Mouse (Mus musculus) thymus, postnatal 10 days (tissue): ENCODE measurements at regions not wholly inside any gene's neighbourhood (a gene's known extent, or its start where the extent isn't known, plus 50 kb on each side); places are given as distances from the start of the nearest gene placed in this dataset.

ENCODE experiments used
- DNase-seq, 2 experiments: peaks; one replicate each; pipeline ENCODE4 v3.0.0; 2021; ENCODE audit warnings: low spot score in 2 of 2

DNA sequence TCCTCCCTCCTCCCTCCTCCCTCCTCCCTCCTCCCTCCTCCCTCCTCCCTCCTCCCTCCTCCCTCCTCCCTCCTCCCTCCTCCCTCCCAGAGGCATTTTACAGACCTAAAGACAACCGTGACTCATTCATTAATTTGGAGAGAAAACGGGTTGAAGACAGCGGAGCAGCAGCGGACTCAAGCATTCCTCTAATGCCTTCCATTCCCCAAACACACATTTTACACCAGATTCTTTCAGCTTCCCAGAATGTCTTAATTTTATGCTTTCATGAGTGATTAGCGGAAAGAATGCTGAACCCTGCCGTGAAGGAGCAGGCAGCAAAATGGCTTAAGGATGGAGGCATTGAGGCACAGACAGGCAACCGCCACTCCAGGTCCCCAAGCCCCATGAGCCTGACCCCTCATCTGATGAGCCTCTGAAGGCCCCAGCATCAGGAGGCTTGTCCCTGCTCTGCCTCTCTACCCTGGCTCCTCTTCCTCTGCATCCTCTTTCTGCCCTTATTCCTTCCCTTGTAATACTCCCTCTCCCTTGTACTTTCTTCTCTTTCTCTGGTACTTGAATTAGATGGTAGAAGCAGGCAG is 192.5 kb downstream of the Cdc5l start:
- DNase-seq: no peak

DNA sequence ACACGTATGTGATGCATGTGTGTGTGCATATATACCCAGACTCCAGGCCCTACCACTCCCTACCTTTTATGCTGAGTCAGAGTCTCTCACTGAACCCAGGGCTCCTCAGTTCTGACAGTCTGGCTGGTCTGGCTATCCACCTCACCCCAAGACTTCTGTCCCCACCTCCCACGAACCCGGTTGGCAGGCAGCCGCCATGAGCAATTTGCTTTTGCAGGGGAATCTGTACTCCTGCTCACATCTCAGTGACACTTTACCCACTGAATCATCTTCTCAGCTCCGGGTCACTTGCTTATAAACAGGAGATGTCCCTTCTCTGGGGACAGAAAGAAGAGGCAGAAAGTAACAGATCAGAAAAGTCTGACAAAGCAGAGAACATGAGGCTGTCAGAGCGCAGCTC is 193.0 kb downstream of the Cdc5l start:
- no peak for DNase-seq

DNA sequence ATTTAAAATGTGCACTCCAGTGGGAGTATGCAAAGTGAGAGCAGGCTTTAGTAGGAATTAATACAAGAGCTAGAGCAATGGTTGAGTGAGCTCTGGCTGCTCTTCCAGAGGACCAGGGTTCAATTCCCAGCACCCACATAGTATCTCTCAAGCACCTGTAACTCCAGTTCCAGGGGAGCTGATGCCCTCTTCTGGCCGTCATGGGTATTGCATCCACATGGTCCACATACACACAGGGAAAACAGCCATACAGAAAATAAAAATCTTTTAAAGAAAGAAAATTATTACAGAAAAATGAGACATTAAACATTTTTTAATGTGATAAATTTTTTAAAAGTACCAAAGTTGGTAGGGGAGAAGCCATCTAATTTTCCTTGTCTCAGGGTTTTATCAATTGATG is 196.3 kb downstream of the Cdc5l start:
- no peak for DNase-seq

DNA sequence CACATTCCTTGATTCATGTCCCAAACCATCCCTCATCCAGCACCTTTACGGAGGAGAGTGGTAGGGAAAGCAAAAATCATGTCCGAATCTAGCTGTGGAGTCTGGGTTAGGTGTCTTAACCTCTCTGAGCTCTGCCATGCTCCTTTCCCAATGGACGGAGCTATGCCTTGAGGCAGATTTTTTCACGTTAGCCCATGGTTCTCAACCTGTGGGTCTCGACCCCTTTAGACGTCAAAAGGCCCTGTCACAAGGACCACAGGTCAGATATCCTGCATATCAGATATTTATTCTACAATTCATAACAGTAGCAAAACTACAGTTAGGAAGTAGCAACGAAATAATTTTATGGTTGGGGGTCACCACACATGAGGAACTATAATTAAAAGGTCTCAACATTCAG is 198.1 kb downstream of the Cdc5l start:
- DNase-seq: no peak

DNA sequence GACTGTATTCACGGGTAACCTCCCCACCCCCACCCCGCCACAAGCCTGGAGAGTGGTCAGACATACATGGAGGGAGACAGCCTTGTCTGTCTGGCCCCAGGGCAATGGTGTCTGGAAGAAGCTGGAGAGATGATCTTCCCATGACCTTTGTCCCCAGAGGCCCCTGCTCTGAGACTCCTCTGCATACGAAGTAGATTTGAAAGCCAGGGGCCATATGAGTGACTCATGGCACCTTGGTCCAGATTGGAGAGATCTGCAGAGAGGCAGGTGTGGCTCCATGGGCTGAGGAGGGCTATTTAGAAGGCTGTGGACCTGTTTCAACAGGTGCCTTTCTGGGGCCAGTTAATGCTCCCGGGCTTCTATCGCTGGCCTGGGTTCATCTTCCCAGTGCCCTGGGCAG is 200.7 kb downstream of the Cdc5l start:
- no peak for DNase-seq

DNA sequence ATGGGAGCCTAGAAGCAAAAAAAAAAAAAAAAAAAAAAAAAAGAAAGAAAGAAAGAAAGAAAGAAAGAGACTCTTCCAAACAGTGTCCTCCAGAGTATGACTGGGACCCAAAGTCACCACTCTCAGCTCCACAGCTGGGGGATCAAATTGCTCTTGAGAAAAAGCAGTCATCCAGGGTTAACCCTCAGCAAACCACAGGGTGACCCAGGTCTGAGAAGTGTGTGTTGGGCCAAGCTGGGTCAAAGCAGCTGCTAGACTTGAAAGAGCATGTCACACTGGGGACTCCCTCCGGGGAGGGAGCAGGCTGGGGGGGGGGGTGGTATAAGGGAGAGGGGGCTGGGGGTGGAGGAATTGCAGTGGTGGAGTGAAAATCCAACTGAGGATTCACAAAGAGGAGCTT is 206.3 kb downstream of the Cdc5l start:
- DNase-seq: no peak

DNA sequence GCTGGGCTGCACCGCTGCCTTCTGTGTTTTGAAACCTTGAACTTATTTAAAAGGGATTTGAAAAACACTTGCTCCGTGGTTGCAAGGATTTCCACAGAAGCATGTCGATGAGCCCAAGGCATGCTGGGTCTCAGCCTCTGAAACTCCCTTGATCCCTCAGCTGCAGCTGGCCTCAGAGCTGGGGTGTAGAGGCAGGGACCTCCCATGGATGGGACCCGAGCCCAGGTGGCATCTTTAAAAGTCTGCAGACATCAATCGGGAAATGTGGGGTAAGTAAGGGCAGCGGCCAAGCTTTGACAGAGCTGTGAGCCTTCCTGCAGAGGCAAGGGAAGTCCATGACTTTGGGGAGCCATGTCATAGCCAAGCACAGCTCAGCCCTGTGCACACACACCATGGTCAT is 207.1 kb downstream of the Cdc5l start:
- DNase-seq: peak; percentile 36 to 37

DNA sequence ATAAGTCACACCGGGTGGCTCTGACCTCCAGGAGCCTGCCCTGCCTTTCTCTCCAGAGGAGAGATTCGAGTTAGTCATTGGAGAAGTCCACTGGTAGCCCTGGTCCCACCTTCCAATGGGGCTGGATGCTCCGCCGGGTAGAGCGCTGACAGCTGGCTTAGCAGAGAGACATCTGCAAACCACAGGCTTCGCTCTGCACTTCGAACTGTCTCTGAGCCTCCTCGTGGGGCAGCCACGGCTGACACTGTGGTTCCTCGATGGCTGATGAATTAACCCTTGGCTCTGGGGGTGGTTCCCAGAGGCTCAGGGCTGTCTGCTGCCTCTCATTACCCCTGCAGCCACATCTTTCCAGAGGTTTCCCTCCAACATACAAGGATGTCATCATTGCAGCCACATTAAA is 211.9 kb downstream of the Cdc5l start:
- no peak for DNase-seq

DNA sequence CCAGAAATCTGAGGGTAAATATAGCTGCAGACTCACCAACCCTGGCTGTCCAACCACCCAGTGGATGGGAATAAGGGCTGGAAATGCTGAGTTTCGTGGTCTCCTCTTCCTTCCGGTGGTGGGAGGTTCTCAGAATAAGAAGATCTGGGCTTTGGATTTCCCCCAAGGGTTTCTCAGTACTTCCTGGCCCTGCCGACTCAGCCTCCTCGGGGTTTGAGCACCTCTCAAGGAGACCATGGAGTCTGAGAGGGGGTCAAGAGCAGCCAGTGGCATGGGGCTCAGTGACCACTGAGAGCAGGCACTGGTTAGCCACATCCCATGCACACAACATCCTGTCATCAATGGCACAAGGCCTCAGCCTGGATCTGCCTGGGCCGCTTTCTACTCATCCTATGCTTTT is 216.4 kb downstream of the Cdc5l start:
- no peak for DNase-seq

DNA sequence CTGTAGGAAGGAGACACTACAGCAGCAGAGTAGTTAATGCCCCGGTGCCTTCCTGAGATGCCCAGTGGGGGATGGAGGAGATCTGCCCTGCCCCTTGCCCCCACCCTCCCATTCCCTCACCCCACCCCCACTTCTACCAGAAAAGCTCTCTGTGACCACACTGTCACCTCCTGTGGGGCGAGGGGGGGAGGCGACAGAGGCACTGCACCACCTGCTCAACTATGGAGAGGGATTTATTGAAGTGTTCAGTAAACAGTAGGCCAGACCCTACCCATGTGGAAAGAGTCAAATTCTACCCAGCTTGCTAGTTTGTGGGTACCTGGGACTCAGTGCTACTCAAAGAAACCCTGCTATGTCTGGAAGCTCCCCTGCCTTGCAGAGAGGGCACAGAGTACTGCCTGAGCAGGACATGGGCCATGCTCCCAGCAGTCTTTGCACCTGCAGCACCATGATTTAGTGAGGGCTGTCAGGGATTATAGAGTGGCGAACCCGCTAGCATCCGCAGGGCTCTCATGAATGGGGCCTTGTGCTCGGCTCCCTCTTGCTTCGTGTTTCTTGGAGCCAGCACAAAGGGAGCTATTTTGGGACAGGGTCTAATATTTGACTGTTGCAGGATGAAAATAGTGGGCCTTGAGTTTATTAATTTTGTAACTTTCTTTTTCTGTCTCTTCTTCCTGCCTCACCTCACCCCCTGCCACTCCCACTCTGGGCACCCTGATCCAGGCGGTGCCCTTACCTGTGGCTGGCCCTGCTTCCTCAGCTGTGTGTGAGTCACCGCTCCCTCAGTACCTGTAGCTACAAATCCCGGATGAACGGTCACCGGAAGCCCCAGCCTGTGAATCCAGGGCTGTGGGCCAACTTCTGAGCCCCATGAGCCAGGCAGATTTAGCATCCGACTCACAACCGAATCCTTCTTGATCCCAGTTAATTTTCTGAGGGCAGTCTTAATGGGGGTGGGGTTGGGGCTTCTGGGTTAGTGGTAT is 218.2 kb downstream of the Cdc5l start:
- no peak for DNase-seq

DNA sequence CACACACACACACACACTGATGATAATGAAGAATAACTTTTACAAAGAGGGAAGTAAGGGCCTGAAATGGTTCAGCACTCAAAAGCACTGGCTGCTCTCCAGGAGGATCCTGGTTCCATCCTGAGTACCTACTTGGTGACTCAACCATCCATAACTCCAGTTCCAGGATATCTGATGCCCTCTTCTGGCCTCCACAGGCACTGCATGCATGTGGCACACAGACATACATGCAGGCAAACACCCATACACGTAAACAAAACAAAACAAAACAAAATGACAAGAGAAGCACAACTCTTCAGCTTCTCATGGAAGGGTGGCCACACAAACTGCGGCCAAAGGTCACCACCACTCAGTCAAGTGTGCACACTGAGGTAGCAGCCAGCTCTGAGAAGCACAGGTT is 222.6 kb downstream of the Cdc5l start:
- peak in 1 of 2 experiments; percentile 26 for DNase-seq

DNA sequence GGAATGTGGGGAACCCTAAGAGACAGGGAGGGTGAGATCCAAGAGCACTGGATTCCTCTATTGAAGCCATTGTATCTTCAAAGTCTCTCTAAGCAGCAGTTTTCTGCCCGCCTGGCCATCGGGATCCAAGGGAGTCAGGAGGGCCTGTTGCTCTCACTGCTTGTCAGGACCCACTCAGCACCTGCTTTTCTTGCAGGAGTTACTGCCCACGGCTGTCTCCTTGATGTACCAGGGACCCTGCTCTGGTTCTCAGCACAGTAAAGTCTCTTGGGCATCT is 224.2 kb downstream of the Cdc5l start:
- no peak for DNase-seq

DNA sequence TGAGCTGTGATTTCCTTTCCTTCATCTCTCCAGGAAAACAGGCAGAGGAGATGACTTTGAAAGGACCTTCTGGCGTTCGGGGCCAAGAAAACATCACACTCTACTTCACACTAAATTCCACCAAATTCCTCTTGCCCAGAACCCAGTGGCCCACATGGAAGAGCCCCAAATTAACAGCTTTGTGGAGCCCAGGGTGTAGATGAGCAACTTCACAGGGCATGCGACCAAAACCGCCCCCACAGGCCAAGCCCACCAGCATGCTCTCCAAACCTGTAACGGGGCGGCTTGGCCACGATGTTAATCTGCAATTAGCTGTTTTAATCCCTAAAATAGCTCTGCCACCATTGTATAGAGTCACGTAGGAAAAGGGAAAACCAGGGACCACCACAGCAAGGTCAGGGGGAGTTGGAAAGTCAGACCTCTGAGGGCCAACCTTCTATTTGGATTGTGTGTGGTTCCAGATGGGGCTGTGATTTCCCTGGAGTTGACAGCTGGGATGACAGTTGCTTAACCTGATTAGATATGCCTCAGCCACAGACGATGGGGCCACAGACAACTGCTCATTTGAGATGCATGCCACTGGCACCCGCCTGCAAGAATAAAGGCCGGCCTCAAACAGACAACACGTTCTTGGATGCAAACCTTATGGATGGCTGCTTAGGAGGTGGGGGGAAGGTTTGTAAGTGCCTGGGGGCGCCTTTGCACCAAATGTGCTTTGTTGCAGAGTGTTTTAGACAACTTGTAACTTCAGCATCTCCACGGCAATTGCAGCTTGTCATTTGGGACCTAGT is 224.7 kb downstream of the Cdc5l start:
- no peak for DNase-seq

DNA sequence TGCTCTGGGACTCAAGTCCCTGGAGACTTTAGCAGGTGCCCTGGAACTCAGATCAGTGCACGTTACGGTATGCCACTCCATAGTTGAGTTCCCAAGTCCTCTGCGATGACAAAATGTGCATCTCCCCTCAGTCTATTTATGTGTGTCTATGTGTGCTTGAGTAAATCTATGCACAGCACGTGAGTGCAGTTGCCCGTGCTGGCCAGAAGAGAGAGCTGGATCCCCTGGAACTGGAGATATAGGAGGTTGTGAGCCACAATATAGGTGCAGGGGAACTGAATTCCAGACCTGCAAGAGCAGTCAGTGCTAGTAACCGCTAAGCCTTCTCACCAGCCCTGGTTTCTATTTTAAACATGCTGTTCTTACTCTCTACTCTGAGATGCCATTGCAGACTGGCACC is 237.8 kb downstream of the Cdc5l start:
- DNase-seq: no peak

DNA sequence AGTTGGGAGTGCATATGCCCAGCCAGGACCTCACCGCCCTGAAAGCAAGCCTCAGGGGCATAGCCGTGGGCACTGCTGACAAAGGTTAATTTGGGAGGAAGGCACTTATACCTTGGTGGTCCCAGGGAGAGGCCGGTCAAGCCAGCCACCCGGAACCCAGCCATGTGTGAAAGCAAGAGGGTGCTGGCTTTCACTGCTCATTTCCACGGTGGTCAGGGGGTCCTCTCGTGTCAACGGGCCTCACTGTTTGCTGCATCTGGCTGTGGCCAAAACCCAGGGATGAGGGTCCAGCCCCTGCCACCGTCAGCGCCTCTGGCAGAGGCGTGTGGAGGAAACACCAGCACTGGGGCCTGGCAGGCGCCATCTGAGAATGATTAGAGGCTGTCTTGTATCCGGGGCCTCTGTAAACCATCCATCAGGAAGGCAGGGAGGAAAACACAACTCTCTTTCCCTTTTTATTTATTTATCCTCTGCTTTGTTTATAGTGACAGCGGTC is 238.7 kb downstream of the Cdc5l start:
- no peak for DNase-seq

DNA sequence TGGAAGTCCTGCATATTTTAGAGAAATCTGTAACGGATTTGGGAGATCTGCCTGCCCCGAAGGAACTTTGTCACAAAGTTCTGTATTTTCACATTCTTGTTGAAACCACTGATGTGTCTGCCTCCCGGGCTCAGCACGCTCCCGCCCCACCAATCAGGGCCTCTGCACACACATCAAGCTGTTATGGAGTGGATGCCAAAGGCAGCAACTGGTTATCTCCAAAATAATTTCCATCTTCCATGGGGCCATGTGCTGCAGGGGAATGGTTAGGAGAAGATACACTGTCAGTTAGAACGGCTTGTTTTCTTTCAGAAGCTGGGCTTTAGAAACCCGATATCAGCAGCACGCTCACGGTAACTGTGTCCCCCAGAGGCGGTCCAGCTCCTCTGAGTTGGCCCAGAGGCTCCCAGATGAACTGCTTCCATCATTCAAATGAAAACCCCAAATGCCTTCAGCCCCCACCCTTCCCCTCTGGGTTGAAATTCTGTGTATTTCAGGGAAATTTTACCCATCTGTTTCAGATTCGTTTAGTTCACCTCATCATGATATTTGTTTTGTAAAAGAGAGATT is 240.0 kb downstream of the Cdc5l start:
- DNase-seq: no peak

DNA sequence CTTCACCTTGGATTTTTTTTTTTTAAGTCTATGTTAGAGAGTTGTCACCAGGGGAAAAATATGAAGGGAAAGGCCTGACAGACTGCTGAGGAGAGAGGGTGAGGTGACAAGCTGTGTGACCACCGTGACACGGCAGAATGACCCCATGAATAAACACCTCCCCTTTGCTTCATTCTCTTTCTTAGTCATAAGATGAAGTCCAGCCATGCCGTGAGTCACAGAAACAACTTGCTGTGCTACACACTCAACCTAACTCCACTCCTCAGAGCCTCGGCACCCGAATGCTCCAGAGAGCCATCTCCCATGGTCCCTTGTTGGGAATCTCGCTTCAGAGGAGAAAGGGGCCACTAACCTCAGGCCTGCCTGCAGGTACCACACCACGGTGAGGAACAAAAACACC is 246.1 kb downstream of the Cdc5l start:
- DNase-seq: no peak

DNA sequence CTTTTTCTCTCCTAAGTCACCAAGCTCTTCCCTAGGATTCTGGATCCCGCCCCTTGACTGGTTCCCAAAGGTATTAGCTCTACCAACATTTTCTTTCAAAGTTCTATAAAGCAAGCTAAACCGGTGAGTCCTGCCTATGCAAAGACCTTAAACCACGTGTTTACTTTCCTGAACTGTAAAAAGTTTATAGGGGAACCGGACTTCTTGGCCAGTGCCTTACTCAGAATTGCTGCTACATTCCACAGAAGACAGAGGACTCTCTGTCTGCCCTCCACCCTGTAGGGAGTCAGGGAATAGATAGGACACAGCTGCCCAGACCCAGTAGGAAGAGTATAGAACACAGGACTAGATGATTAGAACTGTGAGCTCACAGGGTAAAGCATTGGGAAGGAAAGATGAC is 257.2 kb downstream of the Cdc5l start:
- no peak for DNase-seq

DNA sequence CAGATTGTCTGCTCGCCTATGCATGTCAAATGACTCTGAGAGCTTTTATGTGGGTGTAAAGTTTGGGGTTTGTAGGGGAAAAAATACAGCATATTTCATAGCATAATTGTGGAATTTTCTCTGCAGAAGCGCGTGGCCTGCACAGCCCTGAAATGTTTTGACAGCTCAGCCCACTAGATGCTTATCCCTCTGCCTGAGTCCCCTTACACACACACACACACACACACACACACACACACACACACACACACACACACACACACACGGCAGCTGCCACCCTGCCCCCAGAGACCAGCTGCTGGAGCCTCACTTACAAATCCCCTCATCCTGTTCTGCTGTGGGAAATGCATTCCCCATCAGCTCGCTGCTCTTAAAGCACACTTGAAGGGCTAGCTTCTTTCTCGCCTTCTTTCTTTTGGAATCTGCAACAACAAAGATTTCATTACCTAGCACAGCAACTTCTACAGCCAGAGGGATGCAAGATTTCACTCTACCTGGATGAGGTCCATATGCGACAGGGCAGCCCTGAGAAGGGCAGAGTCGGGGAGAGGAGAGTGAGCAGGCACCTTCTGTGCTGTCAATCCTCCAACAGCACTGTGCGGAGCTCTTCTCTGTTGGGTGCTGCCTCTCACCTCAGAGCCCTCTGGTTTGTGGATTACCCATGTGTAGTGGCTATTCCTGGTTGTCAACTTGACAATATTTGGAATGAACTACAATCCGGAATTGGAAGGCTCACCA is 264.1 kb downstream of the Cdc5l start:
- DNase-seq: no peak
